8 mouse cellular contexts compared by ENCODE assay signal in genomic region chr8:104191496-104191895, GRCm38 (mm10). TPM values are rescaled to one million over a fixed set of nuclear protein-coding genes. Genes with fewer than 3 reads are reported as not detected.
DNase-seq lines count a peak whose midpoint lies in the region; ATAC-seq and TF ChIP-seq lines count a peak whose summit lies in the region.

No protein-coding gene starts in this region.

- H3K36me3 ChIP-seq in forebrain, postnatal 0 days (ENCODE audit: insufficient read depth): no peaks in the 10 kb centered on the region
- H3K36me3 ChIP-seq in forebrain, embryonic 14.5 days (ENCODE audit: control insufficient read depth, insufficient read depth, low read length): no peaks in the 10 kb centered on the region
- no peaks in the 10 kb centered on the region for H3K36me3 ChIP-seq in midbrain, embryonic 12.5 days

- peak; percentile 66 for ATAC-seq in forebrain, postnatal 0 days
- ATAC-seq in forebrain, embryonic 14.5 days: no peak
- peak; percentile 74; the same call in 1 of the 2 replicates for ATAC-seq in midbrain, embryonic 12.5 days (ENCODE audit: low FRiP score, low read depth)
- ATAC-seq in granulocyte monocyte progenitor cell, adult 5-6 weeks (replicated peaks; ENCODE audit: poor library complexity, severe bottlenecking): no peak

- intact Hi-C loops in heart, postnatal 36 days (cut with DNase I): no loop called here

- DNase-seq in forebrain, postnatal 0 days: no peak
- no peak for DNase-seq in forebrain, embryonic 14.5 days (ENCODE audit: low spot score)
- DNase-seq in adrenal gland, postnatal 36 days: peak; percentile 59 to 64
- peak; percentile 16 to 25 for DNase-seq in heart, postnatal 36 days
- DNase-seq in thymus, postnatal 4 days: peak; percentile 65
- DNase-seq in cerebellum, adult 8-10 months: no peak

- H3K4me1 ChIP-seq in forebrain, postnatal 0 days (ENCODE audit: insufficient read depth): no peaks in the 10 kb centered on the region
- H3K4me1 ChIP-seq in forebrain, embryonic 14.5 days (ENCODE audit: control insufficient read depth, insufficient read depth, low read length): no peaks in the 10 kb centered on the region
- H3K4me1 ChIP-seq in midbrain, embryonic 12.5 days: no peaks in the 10 kb centered on the region; the same call in 1 of the 2 replicates

- no peaks in the 10 kb centered on the region for H3K27me3 ChIP-seq in forebrain, postnatal 0 days (ENCODE audit: insufficient read depth, low read length)
- H3K27me3 ChIP-seq in forebrain, embryonic 14.5 days (replicated peaks; ENCODE audit: control insufficient read depth, insufficient read depth, low read length): no peaks in the 10 kb centered on the region
- 0 out of 2 replicates have a peak, but pooled peaks cover 6% of the 10 kb centered on the region for H3K27me3 ChIP-seq in midbrain, embryonic 12.5 days

- H3K9ac ChIP-seq in forebrain, postnatal 0 days: no peak overlapping the region
- no peak overlapping the region for H3K9ac ChIP-seq in forebrain, embryonic 14.5 days (ENCODE audit: low read length)
- no peak overlapping the region for H3K9ac ChIP-seq in midbrain, embryonic 12.5 days (replicated peaks)

- no peak overlapping the region for H3K27ac ChIP-seq in forebrain, postnatal 0 days (ENCODE audit: low read depth, low read length)
- no peak overlapping the region; the same call in 1 of the 2 replicates for H3K27ac ChIP-seq in forebrain, embryonic 14.5 days (ENCODE audit: low read depth, low read length)
- H3K27ac ChIP-seq in midbrain, embryonic 12.5 days (replicated peaks): peak overlapping the region; percentile 47; the same call in 1 of the 2 replicates

- TF ChIP-seq CTCF in forebrain, postnatal 0 days (IDR thresholded peaks at IDR 0.05; ENCODE audit: low read depth): no peak

- H3K9me3 ChIP-seq in forebrain, postnatal 0 days (ENCODE audit: low read length): no peaks in the 10 kb centered on the region
- no peaks in the 10 kb centered on the region for H3K9me3 ChIP-seq in forebrain, embryonic 14.5 days (replicated peaks; ENCODE audit: control insufficient read depth, low read length)
- 0 out of 2 replicates have a peak, but pooled peaks cover 3% of the 10 kb centered on the region for H3K9me3 ChIP-seq in midbrain, embryonic 12.5 days

- H3K4me3 ChIP-seq in forebrain, postnatal 0 days (ENCODE audit: low read depth, low read length): no peak overlapping the region
- no peak overlapping the region for H3K4me3 ChIP-seq in forebrain, embryonic 14.5 days (ENCODE audit: low read depth, low read length)
- H3K4me3 ChIP-seq in midbrain, embryonic 12.5 days: no peak overlapping the region

- 68% methylated on average over 11 of the region's 11 CpGs for WGBS in forebrain, postnatal 0 days
- 77% methylated on average over 11 of the region's 11 CpGs for WGBS in forebrain, embryonic 14.5 days
- WGBS in midbrain, embryonic 12.5 days: 40% methylated on average over 11 of the region's 11 CpGs

- H3K4me2 ChIP-seq in forebrain, postnatal 0 days (ENCODE audit: low read depth): no peak overlapping the region
- no peak overlapping the region for H3K4me2 ChIP-seq in forebrain, embryonic 14.5 days (ENCODE audit: low read length)
- H3K4me2 ChIP-seq in midbrain, embryonic 12.5 days (replicated peaks): 0 out of 2 replicates have a peak overlapping the region, but pooled peaks have one; percentile 11

RNA-seq across cellular contexts. Expression of gene Bean1, which starts 21.3 kb away (rescaled TPM):
- total RNA-seq in forebrain, postnatal 0 days (2014; rRNA removed): 18.2 and 18.9 TPM in 2 replicates
- polyA plus RNA-seq in forebrain, postnatal 0 days (2015; fragmentation: Nextera tagmentation; extraction: Ambion mirVana): 8.6 and 9.9 TPM in 2 replicates
- polyA plus RNA-seq in forebrain, embryonic 14.5 days (2014; fragmentation: Nextera tagmentation; extraction: Ambion mirVana): 1.8 and 2.3 TPM in 2 replicates
- total RNA-seq in adrenal gland, postnatal 36 days (2021): 10 to 100 TPM in 1 of 2 experiments, 1 to 10 TPM in 1; 5.3 to 20.8 TPM
- total RNA-seq in heart, postnatal 36 days (2021): 1 to 10 TPM in 1 of 2 experiments, under 1 TPM in 1; 0.92 to 1.1 TPM
- 0.80 and 1.6 TPM in 2 replicates for polyA plus RNA-seq in midbrain, embryonic 12.5 days (2016; fragmentation: Nextera tagmentation; extraction: Ambion mirVana)
- total RNA-seq in granulocyte monocyte progenitor cell, adult 5-6 weeks (2014; fragmentation: Nextera tagmentation): not detected in 2 replicates
- total RNA-seq in granulocyte monocyte progenitor cell, adult 5-6 weeks (2017): not detected in 2 replicates

RNA-seq across cellular contexts. Expression of gene Tk2, which starts 56.9 kb away (rescaled TPM):
- total RNA-seq in forebrain, postnatal 0 days (2014; rRNA removed): 45.2 and 52.9 TPM in 2 replicates
- 45.2 and 45.3 TPM in 2 replicates for polyA plus RNA-seq in forebrain, postnatal 0 days (2015; fragmentation: Nextera tagmentation; extraction: Ambion mirVana)
- polyA plus RNA-seq in forebrain, embryonic 14.5 days (2014; fragmentation: Nextera tagmentation; extraction: Ambion mirVana): 47.0 and 47.1 TPM in 2 replicates
- total RNA-seq in adrenal gland, postnatal 36 days (2021): 10 to 100 TPM; 79.2 to 80.0 TPM
- 1 to 10 TPM; 8.0 to 9.2 TPM for total RNA-seq in heart, postnatal 36 days (2021)
- polyA plus RNA-seq in midbrain, embryonic 12.5 days (2016; fragmentation: Nextera tagmentation; extraction: Ambion mirVana): 38.2 and 42.5 TPM in 2 replicates
- 11.2 and 15.4 TPM in 2 replicates for total RNA-seq in granulocyte monocyte progenitor cell, adult 5-6 weeks (2014; fragmentation: Nextera tagmentation)
- total RNA-seq in granulocyte monocyte progenitor cell, adult 5-6 weeks (2017): 11.7 and 12.6 TPM in 2 replicates

RNA-seq across cellular contexts. Expression of gene Cklf, which starts 59.2 kb away (rescaled TPM):
- total RNA-seq in forebrain, postnatal 0 days (2014; rRNA removed): 19.1 and 29.2 TPM in 2 replicates
- polyA plus RNA-seq in forebrain, postnatal 0 days (2015; fragmentation: Nextera tagmentation; extraction: Ambion mirVana): 24.8 and 26.8 TPM in 2 replicates
- polyA plus RNA-seq in forebrain, embryonic 14.5 days (2014; fragmentation: Nextera tagmentation; extraction: Ambion mirVana): 22.2 and 26.8 TPM in 2 replicates
- total RNA-seq in adrenal gland, postnatal 36 days (2021): 100 to 1,000 TPM in 1 of 2 experiments, 10 to 100 TPM in 1; 86.6 to 187 TPM
- 1 to 10 TPM; 4.1 to 4.4 TPM for total RNA-seq in heart, postnatal 36 days (2021)
- polyA plus RNA-seq in midbrain, embryonic 12.5 days (2016; fragmentation: Nextera tagmentation; extraction: Ambion mirVana): 35.4 and 37.7 TPM in 2 replicates
- 45.2 and 50.6 TPM in 2 replicates for total RNA-seq in granulocyte monocyte progenitor cell, adult 5-6 weeks (2014; fragmentation: Nextera tagmentation)
- total RNA-seq in granulocyte monocyte progenitor cell, adult 5-6 weeks (2017): 13.5 and 17.9 TPM in 2 replicates

Comparison
In these comparisons a context has a peak if more than half of its experiments do, and no peak if none do; other contexts are left out.
1. ATAC-seq: peak in forebrain, postnatal 0 days (single experiment) and midbrain, embryonic 12.5 days (single experiment); none in forebrain, embryonic 14.5 days (single experiment) and granulocyte monocyte progenitor cell, adult 5-6 weeks (single experiment).
2. DNase-seq: peak in adrenal gland, postnatal 36 days (2 of 2), heart, postnatal 36 days (2 of 2) and thymus, postnatal 4 days (single experiment); none in forebrain, postnatal 0 days (single experiment), forebrain, embryonic 14.5 days (single experiment) and cerebellum, adult 8-10 months (single experiment).